Comparison of ENCODE assay signal across 21 mouse cellular contexts in the genomic region with DNA sequence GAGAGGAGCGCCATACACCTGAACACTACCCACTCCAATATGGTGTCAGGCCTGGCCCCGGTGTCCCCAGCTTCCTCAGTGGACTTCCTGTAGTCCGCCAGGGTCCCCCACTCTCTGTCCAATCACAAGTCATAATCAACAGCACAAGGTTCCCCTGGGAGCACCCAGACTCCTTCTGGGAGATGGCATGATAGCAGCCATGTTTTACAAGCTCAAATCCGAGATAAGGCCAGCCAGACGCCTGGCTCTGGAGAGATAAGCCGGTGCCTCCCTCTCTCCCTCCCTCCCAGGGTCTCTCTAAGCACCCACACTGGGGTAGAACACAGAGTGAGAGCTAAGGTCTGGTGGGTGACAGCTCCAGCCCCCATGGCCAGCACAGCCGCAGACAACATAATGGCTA. TPM values are rescaled to one million over a fixed set of nuclear protein-coding genes. Genes with fewer than 3 reads are reported as not detected.
A peak's percentile ranks its signal among the peaks of the same experiment; 100 is the strongest.
DNase-seq lines count a peak whose midpoint lies in the region; ATAC-seq lines count a peak whose summit lies in the region.
"Had no signal": no experiment of that assay in that cellular context is flagged by ENCODE, and none has a peak within 500 bp of the region (broad histone marks: within the 10 kb centered on the region; RNA-seq: fewer than 3 reads in every experiment).

No protein-coding gene starts in this region.

- H3K4me3 ChIP-seq in heart, embryonic 11.5 days (ENCODE audit: low read depth, low read length) = no peak overlapping the region
- no peak overlapping the region for H3K4me3 ChIP-seq in forebrain, embryonic 15.5 days
- no peak overlapping the region for H3K4me3 ChIP-seq in liver, embryonic 13.5 days (replicated peaks)
- H3K4me3 ChIP-seq: erythroblast, embryonic 14.5 days; heart, embryonic 13.5 days; megakaryocyte, embryonic 14.5 days had no signal

- no peak overlapping the region for H3K27ac ChIP-seq in heart, embryonic 11.5 days (ENCODE audit: low read depth, low read length)
- peak overlapping the region; percentile 79 for H3K27ac ChIP-seq in forebrain, embryonic 15.5 days (replicated peaks)
- H3K27ac ChIP-seq in liver, embryonic 13.5 days = no peak overlapping the region
- H3K27ac ChIP-seq: heart, embryonic 13.5 days; kidney, postnatal 0 days had no signal

- no peak for DNase-seq in heart, postnatal 4 days
- peak; percentile 20 for DNase-seq in c-Kit-positive CD71-positive TER-119-negative erythroid progenitor cells, embryonic 14.5 days (ENCODE audit: low read depth)
- peak; percentile 57 for DNase-seq in liver, embryonic 13.5 days
- no peak for DNase-seq in thymus, postnatal 25 days
- DNase-seq in left cerebral cortex, adult 8-10 months (ENCODE audit: low spot score in 2 of 2) = no peak
- DNase-seq: adrenal gland, postnatal 36 days; gastrocnemius, postnatal 36 days; kidney, adult 11 months; left cerebral cortex, postnatal 4 days; lung, postnatal 14 days; thymus, adult 2 months had no signal

- H3K27me3 ChIP-seq in heart, embryonic 11.5 days (ENCODE audit: control insufficient read depth, insufficient read depth, low read length) = peaks cover 5% of the 10 kb centered on the region
- H3K27me3 ChIP-seq in forebrain, embryonic 15.5 days = no peaks in the 10 kb centered on the region
- peaks cover 9% of the 10 kb centered on the region; the same call in 1 of the 2 replicates for H3K27me3 ChIP-seq in liver, embryonic 13.5 days

- no peaks in the 10 kb centered on the region for H3K36me3 ChIP-seq in heart, embryonic 11.5 days (ENCODE audit: control insufficient read depth, insufficient read depth, low read length)
- no peaks in the 10 kb centered on the region for H3K36me3 ChIP-seq in forebrain, embryonic 15.5 days
- no peaks in the 10 kb centered on the region for H3K36me3 ChIP-seq in liver, embryonic 13.5 days
- H3K36me3 ChIP-seq: heart, embryonic 13.5 days had no signal

- no peaks in the 10 kb centered on the region for H3K9me3 ChIP-seq in heart, embryonic 11.5 days (replicated peaks; ENCODE audit: control insufficient read depth, low read length)
- no peaks in the 10 kb centered on the region for H3K9me3 ChIP-seq in forebrain, embryonic 15.5 days
- H3K9me3 ChIP-seq in liver, embryonic 13.5 days (replicated peaks) = no peaks in the 10 kb centered on the region
- H3K9me3 ChIP-seq: heart, embryonic 13.5 days; megakaryocyte, embryonic 14.5 days had no signal

- peak; percentile 74; the same call in 1 of the 2 replicates for ATAC-seq in heart, embryonic 11.5 days (replicated peaks; ENCODE audit: insufficient number of reproducible peaks, low FRiP score, low TSS enrichment)
- no peak for ATAC-seq in forebrain, embryonic 15.5 days (replicated peaks)
- ATAC-seq in liver, embryonic 13.5 days (ENCODE audit: low read depth) = peak; percentile 78
- ATAC-seq: activated CD4-positive, CD25-positive, alpha-beta regulatory T cell, adult 4 months; Patski had no signal

- no peak overlapping the region for H3K4me2 ChIP-seq in heart, embryonic 11.5 days
- H3K4me2 ChIP-seq in forebrain, embryonic 15.5 days (replicated peaks) = no peak overlapping the region
- peak overlapping the region; percentile 38 for H3K4me2 ChIP-seq in liver, embryonic 13.5 days
- H3K4me2 ChIP-seq: heart, embryonic 13.5 days had no signal

- 35% methylated on average over 7 of the region's 7 CpGs for WGBS in heart, embryonic 11.5 days (ENCODE audit: insufficient replicate concordance)
- 92% methylated on average over 7 of the region's 7 CpGs for WGBS in forebrain, embryonic 15.5 days
- 30% methylated on average over 7 of the region's 7 CpGs for WGBS in liver, embryonic 13.5 days (ENCODE audit: insufficient replicate concordance)

- no peak overlapping the region for H3K9ac ChIP-seq in heart, embryonic 11.5 days (ENCODE audit: low read depth, low read length)
- no peak overlapping the region for H3K9ac ChIP-seq in forebrain, embryonic 15.5 days (replicated peaks)
- H3K9ac ChIP-seq in liver, embryonic 13.5 days = no peak overlapping the region
- H3K9ac ChIP-seq: heart, embryonic 13.5 days had no signal

- H3K4me1 ChIP-seq in heart, embryonic 11.5 days (ENCODE audit: control insufficient read depth, insufficient read depth, low read length) = peaks cover 4% of the 10 kb centered on the region; the same call in 1 of the 2 replicates
- peaks cover 42% of the 10 kb centered on the region for H3K4me1 ChIP-seq in forebrain, embryonic 15.5 days
- peaks cover 35% of the 10 kb centered on the region for H3K4me1 ChIP-seq in liver, embryonic 13.5 days (replicated peaks)
- H3K4me1 ChIP-seq: megakaryocyte, embryonic 14.5 days had no signal

RNA-seq across cellular contexts. Expression of a gene that starts 58.0 kb away (rescaled TPM):
- 0.11 and 0.39 TPM in 2 replicates for polyA plus RNA-seq in heart, embryonic 11.5 days (2014; fragmentation: Nextera tagmentation; extraction: Ambion mirVana)
- under 1 TPM; 0.14 to 0.20 TPM for total RNA-seq in heart, postnatal 4 days (2021)
- 50.8 and 57.2 TPM in 2 replicates for polyA plus RNA-seq in forebrain, embryonic 15.5 days (2015; fragmentation: Nextera tagmentation; extraction: Ambion mirVana)
- polyA plus RNA-seq in liver, embryonic 13.5 days (2015; fragmentation: Nextera tagmentation; extraction: Ambion mirVana) = 0.16 and 0.18 TPM in 2 replicates
- 10 to 100 TPM; 72.2 to 82.7 (median 76.7) TPM for total RNA-seq in left cerebral cortex, adult 8-10 months (2022)
- total RNA-seq: hematopoietic stem cell, adult 5-6 weeks had no signal
- polyA plus RNA-seq: activated CD4-positive, CD25-positive, alpha-beta regulatory T cell, adult 4 months; liver, embryonic 16.5 days; Patski had no signal

Comparison
In these comparisons a context has a peak if more than half of its experiments do, and no peak if none do; other contexts are left out.
1. DNase-seq: peak in c-Kit-positive CD71-positive TER-119-negative erythroid progenitor cells, embryonic 14.5 days (single experiment) and liver, embryonic 13.5 days (single experiment); none in heart, postnatal 4 days (single experiment), thymus, postnatal 25 days (single experiment) and left cerebral cortex, adult 8-10 months (0 of 2).
2. RNA of a gene that starts 58.0 kb away (polyA plus RNA-seq): 50.8 to 57.2 TPM in forebrain, embryonic 15.5 days; 0.11 to 0.39 TPM in heart, embryonic 11.5 days and 0.16 to 0.18 TPM in liver, embryonic 13.5 days; every median in the first group is over 10 times any median in the second.